ENCODE assay signal across 1 mouse cellular context in genomic region chr11:94211124-94211603, GRCm38 (mm10).
A peak's percentile ranks its signal among the peaks of the same experiment; 100 is the strongest.
TF ChIP-seq lines count a peak whose summit lies in the region.

Gene Tob1 (plus strand): TSS chr11:94211454.

TF ChIP-seq in CH12.LX, 34 proteins besides CTCF, POLR2A, EP300 and RAD21 (continued from another document):
- no peak for TF ChIP-seq ZC3H11A (IDR thresholded peaks at IDR 0.05; ENCODE audit: low read depth, low read length)
- peak; percentile 94 for TF ChIP-seq CHD2 (IDR thresholded peaks at IDR 0.05; ENCODE audit: low read length)
- peak; percentile 55 for TF ChIP-seq HCFC1 (IDR thresholded peaks at IDR 0.05; ENCODE audit: low read depth, low read length)
- no peak for TF ChIP-seq USF1 (IDR thresholded peaks at IDR 0.05; ENCODE audit: low read depth, low read length)
- peak; percentile 85 for TF ChIP-seq MAZ (IDR thresholded peaks at IDR 0.05; ENCODE audit: low read depth, low read length)
- no peak for TF ChIP-seq RCOR1 (conservative IDR thresholded peaks at IDR 0.05; ENCODE audit: low read depth, low read length)
- TF ChIP-seq UBTF (IDR thresholded peaks at IDR 0.05; ENCODE audit: low read depth, low read length), result peak; percentile 95
- peak; percentile 86 for TF ChIP-seq SIN3A (IDR thresholded peaks at IDR 0.05; ENCODE audit: low read length)
- TF ChIP-seq ZNF384 (IDR thresholded peaks at IDR 0.05; ENCODE audit: low read depth, low read length), result no peak
- no peak for TF ChIP-seq JUN (IDR thresholded peaks at IDR 0.05; ENCODE audit: insufficient read depth, low read depth, low read length)
- no peak for TF ChIP-seq BHLHE40 (IDR thresholded peaks at IDR 0.05; ENCODE audit: low read depth, low read length)
- TF ChIP-seq NRF1 (IDR thresholded peaks at IDR 0.05; ENCODE audit: low read depth, low read length), result peak; percentile 52
- TF ChIP-seq MYC (IDR thresholded peaks at IDR 0.05; ENCODE audit: low read depth, low read length), result no peak
- no peak for TF ChIP-seq GABPA (IDR thresholded peaks at IDR 0.05; ENCODE audit: insufficient replicate concordance, low read depth, low read length)
- TF ChIP-seq ZKSCAN1 (IDR thresholded peaks at IDR 0.05; ENCODE audit: borderline replicate concordance, low read depth, low read length), result no peak
- no peak for TF ChIP-seq PAX5 (IDR thresholded peaks at IDR 0.05; ENCODE audit: low read length)
- no peak for TF ChIP-seq KAT2A (IDR thresholded peaks at IDR 0.05; ENCODE audit: insufficient replicate concordance, low read length)
- no peak; the same call in 1 of the 2 replicates for TF ChIP-seq ETS1 (conservative IDR thresholded peaks at IDR 0.05; ENCODE audit: low read depth, low read length)
- TF ChIP-seq MAX (IDR thresholded peaks at IDR 0.05; ENCODE audit: low read length), result no peak
- TF ChIP-seq ZMIZ1 (IDR thresholded peaks at IDR 0.05; ENCODE audit: low read depth, low read length), result peak; percentile 100
- no peak for TF ChIP-seq JUND (conservative IDR thresholded peaks at IDR 0.05; ENCODE audit: low read depth, low read length)
- peak; percentile 96 for TF ChIP-seq TBP (conservative IDR thresholded peaks at IDR 0.05; ENCODE audit: low read depth, low read length)
